Mouse (Mus musculus): ENCODE results near the gene Actc1.

Actc1 gene

DNA sequence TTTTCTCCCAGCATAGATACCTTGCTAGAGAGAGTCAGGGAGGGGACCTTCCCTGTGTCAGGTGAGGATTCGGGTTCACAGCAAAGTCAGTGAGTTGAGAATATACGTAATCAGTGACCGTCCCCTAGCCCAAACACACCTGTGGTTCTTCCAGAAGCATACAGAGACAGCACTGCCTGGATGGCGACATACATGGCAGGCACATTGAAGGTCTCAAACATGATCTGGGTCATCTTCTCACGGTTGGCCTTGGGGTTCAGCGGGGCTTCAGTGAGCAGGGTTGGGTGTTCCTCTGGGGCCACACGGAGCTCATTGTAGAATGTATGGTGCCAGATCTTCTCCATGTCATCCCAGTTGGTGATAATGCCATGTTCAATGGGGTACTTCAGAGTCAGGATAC, 3.2 kb downstream of the Actc1 start:
- no peak for DNase-seq (ENCODE audit: low read depth, low spot score)

DNA sequence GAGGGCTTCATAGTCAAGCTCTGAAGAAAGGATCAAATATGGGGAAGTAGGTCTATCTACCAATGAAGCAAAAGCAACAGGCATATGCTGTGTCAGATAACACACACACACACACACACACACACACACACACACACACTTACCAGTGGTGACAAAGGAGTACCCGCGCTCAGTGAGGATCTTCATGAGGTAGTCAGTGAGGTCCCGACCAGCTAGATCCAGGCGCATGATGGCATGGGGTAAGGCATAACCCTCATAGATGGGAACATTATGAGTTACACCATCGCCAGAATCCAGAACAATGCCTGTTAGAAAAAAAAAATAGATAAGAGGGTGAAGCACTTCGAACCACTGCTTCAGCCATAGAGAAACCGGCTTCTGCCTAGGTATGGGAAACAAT, 4.0 kb downstream of the Actc1 start:
- no peak for DNase-seq (ENCODE audit: low read depth, low spot score)

DNA sequence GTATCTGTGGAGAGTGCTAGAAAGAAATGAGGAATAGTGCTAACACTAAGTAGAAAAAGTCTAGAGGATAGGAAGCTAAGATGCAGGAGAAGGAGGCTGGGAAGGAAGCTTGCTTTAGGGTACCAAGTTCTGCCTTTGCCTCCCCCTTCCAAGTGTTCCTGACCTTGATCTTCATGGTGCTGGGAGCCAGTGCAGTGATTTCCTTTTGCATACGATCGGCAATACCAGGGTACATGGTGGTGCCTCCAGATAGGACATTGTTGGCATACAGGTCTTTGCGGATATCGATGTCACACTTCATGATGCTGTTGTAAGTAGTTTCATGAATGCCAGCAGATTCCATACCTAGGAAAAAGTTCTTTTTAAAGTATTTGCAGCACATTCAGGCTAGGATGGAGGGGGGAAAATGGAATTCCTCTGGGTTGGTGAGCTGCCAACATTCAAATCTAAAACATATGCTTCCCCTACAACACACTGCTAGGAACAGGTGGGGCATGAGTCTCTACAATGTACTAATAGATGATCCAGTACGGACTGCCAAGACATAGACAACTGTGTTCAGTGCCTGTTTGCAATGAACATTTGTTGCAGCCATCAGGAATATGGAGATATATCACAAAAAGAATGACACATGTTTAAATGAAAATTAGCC, 5.3 kb downstream of the Actc1 start:
- DNase-seq (ENCODE audit: low read depth, low spot score), result no peak

DNA sequence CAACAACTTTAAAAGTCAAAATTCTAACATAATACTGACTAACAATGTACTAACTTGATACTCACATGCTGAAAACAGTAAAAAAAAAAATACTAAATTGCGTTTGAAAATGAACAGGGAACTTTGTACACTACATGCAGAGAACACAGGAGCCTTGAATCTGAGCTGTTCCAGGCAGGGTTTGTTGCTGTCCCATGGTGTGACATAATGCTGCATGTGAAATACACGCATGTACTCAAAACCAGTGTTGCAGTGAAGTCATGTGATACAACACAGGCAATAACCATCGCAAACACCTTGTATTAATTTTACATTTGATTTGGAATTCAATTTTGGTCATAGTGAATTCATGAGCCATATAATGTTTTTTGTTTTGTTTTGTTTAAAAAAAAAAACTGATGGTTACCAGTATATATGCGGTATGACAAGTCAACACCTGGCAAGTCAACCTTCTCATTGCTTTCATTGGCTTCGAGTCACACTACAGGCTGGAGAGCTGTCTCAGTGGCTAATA, 7.1 kb downstream of the Actc1 start:
- DNase-seq (ENCODE audit: low read depth, low spot score), result no peak

DNA sequence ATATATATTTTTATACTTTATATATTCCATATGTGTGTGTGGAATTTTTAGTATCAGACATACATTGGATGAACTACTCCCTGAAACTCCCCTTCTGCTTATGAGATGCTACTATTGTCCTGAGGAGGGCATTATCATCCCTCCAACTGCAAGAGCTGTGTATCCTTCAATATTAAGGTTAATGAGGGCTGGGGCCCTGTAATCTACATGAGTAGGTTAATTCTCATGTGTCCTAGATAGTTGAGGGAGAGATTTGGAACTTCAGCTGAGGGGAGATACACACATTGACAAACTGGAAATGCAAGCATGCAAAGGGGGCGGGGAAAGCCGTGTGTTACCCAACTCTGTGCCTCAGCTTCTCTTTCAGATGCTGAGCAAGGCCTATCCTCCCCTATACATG, 15.4 kb downstream of the Actc1 start:
- no peak for DNase-seq (ENCODE audit: low read depth, low spot score)

DNA sequence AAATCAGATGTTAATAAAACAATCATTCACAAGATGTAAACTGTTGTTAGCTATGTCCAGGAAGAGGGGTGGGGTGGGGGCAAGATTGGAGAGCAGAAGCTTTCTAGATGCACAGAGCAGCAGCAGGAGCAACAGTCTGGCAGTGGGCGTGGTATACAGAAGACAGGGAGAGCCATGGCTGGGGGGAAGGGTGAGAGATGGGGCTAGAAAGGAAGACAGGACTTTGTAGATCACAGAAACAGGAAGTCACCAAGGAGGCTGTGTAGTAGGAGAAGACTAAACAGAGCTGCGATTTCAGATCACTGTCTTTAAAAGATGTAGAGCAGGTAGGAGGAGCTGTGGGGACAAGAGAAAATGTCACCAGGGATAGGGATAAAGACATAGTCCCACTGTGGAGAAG, 21.1 kb downstream of the Actc1 start:
- DNase-seq (ENCODE audit: low read depth, low spot score), result peak; percentile 15

DNA sequence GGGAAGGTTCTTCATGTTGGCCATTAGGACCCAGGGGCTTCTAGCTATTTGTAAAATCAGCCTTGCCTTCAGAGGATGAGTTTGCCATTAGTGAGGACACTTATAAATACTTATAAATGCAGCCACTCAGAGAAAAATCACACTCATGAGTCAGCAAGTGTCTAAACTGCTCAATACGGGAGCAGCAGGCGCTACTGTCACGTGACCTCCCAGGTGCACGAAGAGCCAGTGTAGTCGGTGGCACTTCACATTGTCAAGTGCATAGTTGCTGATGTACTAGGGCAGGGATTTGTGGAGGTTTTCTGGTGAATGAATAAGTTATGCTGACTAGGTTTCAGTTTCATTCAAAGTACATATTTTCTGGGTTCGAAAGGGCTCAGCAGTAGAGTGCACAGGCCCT, 30.0 kb downstream of the Actc1 start:
- no peak for DNase-seq (ENCODE audit: low read depth, low spot score)

DNA sequence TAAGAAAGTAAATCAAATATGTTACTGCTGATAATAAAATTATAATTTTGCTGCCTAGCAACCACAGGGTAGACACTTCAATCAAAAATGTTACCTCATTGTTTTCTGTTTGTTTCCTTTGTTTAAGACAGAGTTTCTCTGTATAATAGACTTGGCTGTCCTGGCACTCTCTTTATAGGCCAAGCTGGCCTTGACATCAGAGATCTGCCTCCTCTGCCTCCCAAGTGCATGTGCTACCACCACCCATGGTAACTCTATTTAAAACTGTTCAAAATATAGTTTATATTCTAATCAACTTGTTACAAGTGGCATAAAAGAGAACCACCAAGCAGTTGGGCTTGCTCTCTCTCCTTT, 33.2 kb downstream of the Actc1 start:
- no peak for DNase-seq (ENCODE audit: low read depth, low spot score)

DNA sequence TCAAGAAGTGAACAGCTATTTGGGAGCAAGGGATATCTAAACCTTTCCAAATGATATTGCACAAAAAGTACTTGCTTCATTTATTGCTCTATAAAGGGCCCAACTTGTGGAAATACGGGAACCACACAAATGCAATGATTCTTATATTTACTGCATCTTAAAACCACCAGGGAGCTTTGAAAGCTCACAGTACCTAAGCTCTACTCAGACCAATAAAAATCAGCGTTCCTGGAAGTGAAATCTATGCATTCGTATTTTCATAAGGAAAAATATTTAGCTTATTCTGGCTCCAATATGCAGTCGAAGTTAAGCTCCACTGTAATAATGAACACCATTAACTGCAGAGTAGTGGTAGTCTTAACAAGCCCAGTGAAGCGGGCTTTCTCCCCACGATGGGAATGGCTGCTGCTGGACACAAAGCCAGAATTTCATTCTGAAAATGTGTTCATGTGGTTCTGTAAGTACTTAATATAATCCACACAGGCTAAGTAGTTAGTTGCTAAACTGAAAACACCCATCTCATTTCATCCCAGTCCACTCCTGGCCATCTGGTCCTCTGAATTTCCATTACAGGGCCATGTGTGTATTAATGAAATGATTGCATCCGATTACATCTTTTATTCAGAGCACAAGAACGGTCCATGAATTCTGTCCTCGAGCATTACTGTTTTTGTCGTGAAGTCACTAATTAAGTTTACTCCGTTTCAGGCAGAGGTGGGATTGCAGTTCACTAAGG, 33.7 kb downstream of the Actc1 start:
- DNase-seq (ENCODE audit: low read depth, low spot score), result no peak

DNA sequence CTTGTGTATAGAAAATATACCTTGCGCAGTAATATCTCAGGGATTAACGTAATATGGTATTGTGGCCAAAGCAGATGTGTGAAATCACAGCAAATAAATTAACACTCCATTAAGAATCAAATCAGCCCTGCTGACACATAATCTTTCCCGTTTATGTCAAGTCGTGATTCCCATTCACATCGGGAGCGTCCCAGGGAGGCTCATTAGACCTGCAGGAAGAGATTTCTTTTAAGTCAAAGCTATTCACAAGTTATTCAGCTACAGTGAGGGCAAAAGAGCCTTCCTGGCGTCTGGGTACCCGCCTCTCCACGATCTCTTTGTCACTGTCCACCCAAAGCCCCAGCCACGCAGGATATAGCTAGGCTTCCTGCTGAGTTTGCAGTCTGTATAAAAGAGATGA, 35.2 kb downstream of the Actc1 start:
- DNase-seq (ENCODE audit: low read depth, low spot score), result no peak

DNA sequence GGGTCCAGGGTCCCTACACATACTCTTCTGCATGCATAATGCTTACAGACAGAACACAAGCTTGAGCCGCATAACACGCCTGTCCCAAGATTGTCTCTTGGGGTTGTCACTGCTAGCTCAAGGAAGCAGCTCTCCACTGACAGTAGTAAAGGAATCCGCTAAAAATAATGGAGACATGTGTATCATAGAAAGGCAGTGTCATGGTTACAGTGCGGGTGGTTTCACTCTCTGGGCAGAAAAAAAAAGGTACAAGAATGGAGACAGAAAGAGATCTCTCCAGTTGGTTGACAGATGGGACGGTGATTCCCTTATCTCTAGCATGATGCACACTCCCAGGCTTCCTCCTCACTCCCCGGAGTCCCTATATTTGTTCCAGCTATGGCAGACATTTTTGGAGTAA, 38.5 kb downstream of the Actc1 start:
- no peak for DNase-seq (ENCODE audit: low read depth, low spot score)

DNA sequence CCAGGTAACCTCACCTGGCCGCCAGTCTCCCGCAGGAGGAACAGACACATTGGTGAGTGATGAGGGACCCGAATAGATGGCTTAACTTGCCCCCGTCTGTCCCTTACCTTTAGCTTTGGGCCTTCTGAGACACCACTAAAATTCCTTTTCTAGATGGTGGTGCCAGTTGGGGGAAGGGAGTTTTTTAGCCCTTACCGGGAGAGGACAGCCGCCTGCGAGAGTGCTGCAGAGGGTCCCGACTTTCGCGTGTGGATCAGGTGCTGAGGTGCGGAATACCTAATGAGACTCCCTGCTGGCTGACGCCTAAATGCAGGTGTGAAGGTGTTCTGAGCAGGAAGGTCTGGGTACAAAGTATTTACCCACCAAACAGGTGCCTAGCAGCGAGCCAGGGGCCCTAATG, 39.5 kb downstream of the Actc1 start:
- DNase-seq (ENCODE audit: low read depth, low spot score), result peak; percentile 5

DNA sequence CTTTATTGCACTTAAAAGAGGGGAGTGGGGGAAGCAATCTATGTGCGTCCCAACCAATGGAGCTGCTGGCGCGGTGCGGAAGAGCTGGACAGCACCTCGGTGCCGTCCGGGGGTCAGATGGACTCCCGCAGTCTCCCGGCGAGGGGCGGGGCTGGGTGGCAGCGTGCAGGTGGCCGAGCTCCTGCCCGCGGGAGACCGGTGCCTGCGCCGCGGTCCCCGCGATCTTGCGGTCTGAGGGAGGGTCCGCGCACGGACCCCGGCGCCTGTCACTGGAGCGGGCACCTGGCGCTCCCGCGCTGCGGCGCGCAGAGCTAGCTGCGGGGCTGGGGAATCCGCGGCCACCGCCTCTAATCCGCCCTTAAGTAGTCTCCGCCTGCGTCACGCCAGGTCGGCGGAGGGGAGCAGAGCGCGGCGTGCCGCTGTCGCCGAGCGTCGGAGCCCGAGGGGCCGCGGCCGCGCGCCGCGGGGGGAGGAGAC, 40.0 kb downstream of the Actc1 start, which contains the start of gene Gjd2:
TSS of gene Gjd2 (minus strand) at position 325 of the 477 bp plus-strand sequence.
- DNase-seq (ENCODE audit: low read depth, low spot score), result peak; percentile 43

DNA sequence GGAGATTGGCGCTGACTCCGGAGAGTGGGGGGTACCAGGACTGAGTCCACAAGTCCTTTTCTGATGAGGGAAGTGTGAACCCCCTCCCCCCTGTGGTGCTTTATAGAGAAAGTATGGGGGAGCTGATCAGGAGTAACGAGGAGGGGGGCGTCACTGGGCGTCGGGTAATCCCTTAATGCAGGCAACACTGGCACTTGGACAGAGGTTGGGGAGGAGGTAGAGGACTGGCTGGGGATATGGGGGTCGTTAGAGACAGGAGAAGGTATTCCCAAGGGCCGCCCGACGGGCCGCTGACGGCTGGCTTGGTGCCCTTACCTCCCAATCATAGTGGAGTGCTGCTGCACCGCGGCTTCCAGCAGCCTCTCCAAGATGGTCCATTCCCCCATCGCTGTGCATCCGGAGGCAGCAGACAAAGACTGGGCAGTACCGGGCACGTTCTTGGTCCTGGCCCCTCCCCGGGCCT, 40.6 kb downstream of the Actc1 start:
- DNase-seq (ENCODE audit: low read depth, low spot score), result peak; percentile 14

DNA sequence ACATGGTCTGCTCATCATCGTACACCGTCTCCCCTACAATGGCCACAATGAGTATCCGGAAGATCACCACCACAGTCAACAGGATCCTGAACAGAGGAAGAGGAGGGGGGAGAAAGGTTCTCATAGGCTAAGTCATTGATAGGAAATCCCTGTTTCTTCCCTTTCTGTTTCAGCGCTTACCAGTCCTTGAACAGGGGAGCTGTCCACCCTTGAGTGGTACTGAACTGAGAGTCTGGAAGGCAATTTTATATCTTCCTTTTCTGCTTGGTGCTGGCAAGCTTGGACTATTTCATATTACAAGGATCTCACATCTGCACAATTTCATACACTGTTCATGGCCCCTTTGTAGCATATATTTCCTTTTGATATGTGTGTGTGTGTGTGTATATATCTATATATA, 41.5 kb downstream of the Actc1 start:
- peak; percentile 61 for DNase-seq (ENCODE audit: low read depth, low spot score)

DNA sequence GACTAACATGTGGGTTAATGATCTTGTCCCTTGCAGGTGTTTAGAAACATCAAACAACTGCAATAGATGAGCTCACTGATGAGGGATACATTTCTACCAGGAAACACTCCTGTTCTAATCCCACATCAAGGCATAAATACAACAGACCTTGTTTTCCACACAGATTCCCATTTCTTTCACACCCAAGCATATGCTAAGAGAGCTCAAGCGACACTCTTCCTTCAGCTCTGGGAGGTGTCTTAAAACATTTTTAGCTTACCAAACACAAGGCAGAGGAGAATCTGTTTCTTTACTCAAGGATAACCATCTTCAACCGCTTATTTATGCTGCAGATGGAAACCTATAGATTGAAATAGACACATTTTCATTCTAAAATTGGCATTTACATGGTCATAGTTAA, 45.0 kb downstream of the Actc1 start:
- no peak for DNase-seq (ENCODE audit: low read depth, low spot score)

DNA sequence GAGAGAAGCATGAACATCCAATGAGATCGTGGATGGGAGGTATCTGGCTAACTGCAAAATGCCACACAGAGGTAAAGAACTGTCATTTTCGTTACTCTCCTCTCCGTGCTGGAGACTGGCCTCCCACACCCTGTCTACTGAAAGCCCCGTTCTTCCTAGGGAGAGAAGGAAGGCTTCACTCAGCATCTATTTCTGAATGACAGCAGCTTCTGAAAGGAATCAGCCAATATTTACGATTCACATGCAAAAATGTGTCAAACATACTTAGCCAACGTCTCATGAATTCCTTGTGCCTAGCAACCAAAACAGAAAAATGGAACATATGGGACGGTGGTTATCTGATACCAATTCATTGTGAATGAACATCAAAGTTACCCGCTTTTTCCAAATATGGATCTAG, 55.9 kb downstream of the Actc1 start:
- DNase-seq (ENCODE audit: low read depth, low spot score), result no peak
